Mouse (Mus musculus) urinary bladder, postnatal 0 days (tissue): ENCODE measurements around the gene Mrps36. TPM values are rescaled to one million over a fixed set of nuclear protein-coding genes. Genes with fewer than 3 reads are reported as not detected.

Experiments used
- polyA plus RNA-seq: library from polyadenylated mRNA; unstranded; fragments of >200 nt; fragmentation: Nextera tagmentation; extraction: Ambion mirVana; gene quantifications from 2 replicates; pipeline ENCODE4 v1.2.1, GENCODE M21; 2015

Mrps36 gene
- polyA plus RNA-seq: 147 and 167 TPM in 2 replicates

DNA sequence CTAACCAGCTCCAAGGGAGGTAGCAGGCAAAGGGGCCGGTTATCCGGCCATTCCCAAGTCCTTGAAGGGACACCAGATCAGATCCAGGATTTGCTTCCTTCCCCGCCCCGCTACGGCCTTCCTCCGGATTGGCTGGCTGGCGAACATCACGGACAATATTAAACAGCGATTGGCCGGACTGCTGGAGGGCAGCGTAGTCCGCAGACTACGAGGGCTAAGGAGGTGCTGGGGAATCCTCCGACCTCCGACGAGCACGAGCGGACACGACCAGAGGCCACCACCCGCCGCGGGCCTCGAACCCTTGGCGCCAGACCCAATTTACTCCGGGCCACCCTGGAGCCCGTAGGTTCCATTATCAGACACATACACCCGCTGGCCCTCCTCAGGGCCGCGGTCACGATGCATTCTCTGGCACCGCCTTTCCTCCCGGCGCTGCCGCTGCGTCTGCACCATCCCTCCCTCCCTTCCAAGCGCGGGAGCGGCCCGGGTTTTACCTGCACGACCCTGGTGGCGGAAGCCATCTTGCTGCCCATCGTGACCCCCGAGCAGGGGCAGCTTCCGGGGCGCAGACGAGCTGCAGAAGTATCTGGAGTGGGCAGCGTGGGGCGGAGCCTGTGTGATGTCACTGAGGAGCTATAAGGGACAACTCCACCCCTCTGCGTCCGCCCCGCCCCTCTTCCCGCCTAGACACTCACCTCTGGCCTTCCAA is at the start of gene Mrps36:
Gene Mrps36, minus strand, starts transcription at position 624 of the 709 bp plus-strand sequence.

DNA sequence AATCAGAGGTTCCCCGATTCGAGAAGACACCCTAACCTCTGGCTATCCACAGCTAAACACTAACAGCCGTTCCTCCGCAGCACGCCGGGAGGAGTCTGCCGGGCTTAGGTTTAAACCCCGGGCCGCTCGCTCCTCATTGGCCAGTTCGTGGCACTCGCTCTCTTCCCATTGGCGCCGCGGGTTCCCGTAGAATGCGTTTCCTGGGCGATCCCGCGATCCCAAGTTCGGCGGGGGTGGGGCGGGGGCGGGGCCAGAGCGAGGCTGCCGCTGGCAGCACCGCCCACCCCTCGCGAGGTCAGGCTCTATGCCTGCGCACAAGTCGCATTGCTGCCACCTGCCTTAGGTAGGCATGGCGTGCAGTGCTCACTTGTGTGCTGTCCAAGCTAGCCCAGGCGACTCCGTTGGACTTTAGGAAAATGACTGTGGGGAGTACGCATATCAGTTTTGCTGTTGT is 42.0 kb upstream of the Mrps36 start, which contains the start of gene Ccnb1:
Gene Ccnb1, minus strand, starts transcription at position 157 of the 454 bp plus-strand sequence.

DNA sequence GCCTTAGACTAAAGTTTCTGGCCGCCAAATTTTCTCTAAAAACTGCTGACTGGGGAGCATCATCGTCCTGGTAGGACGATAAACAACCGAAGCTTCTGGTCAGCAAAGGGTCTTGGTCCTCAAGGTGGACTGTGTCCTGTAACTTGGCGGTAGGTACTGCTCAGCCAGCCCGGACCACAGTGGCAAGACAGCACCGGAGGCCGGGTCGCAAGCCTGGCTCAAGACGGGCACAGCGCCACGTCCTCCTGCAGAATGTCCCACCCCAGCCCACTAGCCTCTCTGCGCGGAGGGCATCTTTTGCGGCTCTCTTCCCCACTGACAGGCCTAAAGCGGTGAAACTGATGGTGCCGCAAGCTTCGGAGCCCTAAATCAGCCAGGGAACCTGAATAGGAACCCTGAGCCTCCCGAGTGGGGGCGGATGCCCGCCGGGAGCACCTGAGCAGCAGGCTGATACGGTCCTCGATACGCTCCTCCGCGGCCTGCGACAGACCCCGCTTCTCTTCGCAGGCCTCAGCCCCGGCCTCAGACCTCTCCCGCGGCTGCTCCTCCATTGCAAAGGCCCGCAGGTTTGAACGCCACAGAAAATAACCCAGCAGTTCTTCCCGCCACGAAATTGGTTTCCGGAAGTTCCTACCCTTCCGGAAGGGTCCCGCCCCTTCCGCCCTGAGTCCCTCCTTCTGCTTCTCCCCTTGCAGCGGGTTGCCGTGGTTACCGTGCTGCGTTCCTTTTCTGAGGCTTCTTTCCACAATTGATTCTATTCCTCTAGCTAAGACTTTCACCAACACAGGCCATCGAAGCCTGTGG is 31.0 kb upstream of the Mrps36 start, which contains the start of gene Cenph:
Gene Cenph, minus strand, starts transcription at position 648 of the 804 bp plus-strand sequence.

DNA sequence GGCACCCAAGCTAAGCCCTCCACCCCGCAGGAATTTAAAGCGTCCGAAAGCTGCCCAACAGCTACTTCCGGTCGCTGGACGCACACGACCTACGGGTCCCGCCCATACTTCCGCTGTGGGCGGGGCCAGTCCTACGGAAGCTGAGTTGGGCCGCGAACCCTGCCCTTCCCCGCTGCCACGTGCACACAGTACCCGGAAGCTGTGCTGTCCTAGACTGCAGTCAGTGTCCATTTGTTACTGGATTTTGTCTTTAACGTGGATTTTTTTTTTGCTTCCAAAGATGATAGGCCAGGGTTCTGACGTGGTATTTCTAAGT is 13.6 kb downstream of the Mrps36 start, which contains the start of gene Cdk7:
Gene Cdk7, minus strand, starts transcription at position 79 of the 316 bp plus-strand sequence.

Other genes starting within 250 kb of the Mrps36 start
- gene Ocln, start 191.9 kb downstream of the Mrps36 start, polyA plus RNA-seq: 11.2 and 11.7 TPM in 2 replicates
- 6.4 and 6.5 TPM in 2 replicates for gene Marveld2, start 127.7 kb downstream of the Mrps36 start, polyA plus RNA-seq
- gene Ak6, start 93.7 kb downstream of the Mrps36 start, polyA plus RNA-seq: 189 and 199 TPM in 2 replicates
- 12.3 and 14.2 TPM in 2 replicates for gene Rad17, start 93.6 kb downstream of the Mrps36 start, polyA plus RNA-seq
- 9.6 and 16.5 TPM in 2 replicates for gene Taf9, start 93.1 kb downstream of the Mrps36 start, polyA plus RNA-seq
- 4.5 and 5.7 TPM in 2 replicates for gene Ccdc125, start 74.9 kb downstream of the Mrps36 start, polyA plus RNA-seq
- 61.7 and 66.8 TPM in 2 replicates for gene Cdk7, start 13.7 kb downstream of the Mrps36 start, polyA plus RNA-seq
- 7.5 and 10.0 TPM in 2 replicates for gene Cenph, start 31.2 kb upstream of the Mrps36 start, polyA plus RNA-seq
- 34.3 and 48.0 TPM in 2 replicates for gene Ccnb1, start 41.9 kb upstream of the Mrps36 start, polyA plus RNA-seq
- gene Slc30a5, start 88.8 kb upstream of the Mrps36 start, polyA plus RNA-seq: 28.8 and 33.7 TPM in 2 replicates